Mouse (Mus musculus): ENCODE data around the gene Usp29. TPM values are rescaled to one million over a fixed set of nuclear protein-coding genes. Genes with fewer than 3 reads are reported as not detected.

Usp29 gene
- total and polyA plus RNA-seq, 2 experiments from 2014 or later: 43.3 to 101 TPM

GRCm38 (mm10) chr7:6708451-6709180, 21.8 kb upstream of the Usp29 start:
- 0 out of 2 replicates have a peak, but pooled peaks have one; percentile 32 for ATAC-seq (ENCODE audit: low FRiP score)
- Histone ChIP-seq H3K27me3 (ENCODE audit: insufficient read depth, low read length) (no peaks in the 10 kb centered on the region), H3K27ac (ENCODE audit: low read depth, low read length) (no peak overlapping the region), H3K4me2 (ENCODE audit: low read depth, low read length, poor library complexity, severe bottlenecking) (no peak overlapping the region), H3K9ac (replicated peaks; ENCODE audit: low read length, poor library complexity, severe bottlenecking) (no peak overlapping the region), H3K4me1 (ENCODE audit: insufficient read depth, low read length) (no peaks in the 10 kb centered on the region), H3K36me3 (ENCODE audit: insufficient read depth, low read length) (peaks cover 34% of the 10 kb centered on the region), H3K9me3 (ENCODE audit: low read length) (no peaks in the 10 kb centered on the region), H3K4me3 (ENCODE audit: low read depth, low read length) (no peak overlapping the region)
- 86% methylated on average over 17 of the region's 17 CpGs for WGBS
- no peak for TF ChIP-seq CTCF (IDR thresholded peaks at IDR 0.05)
- no peak for DNase-seq (ENCODE audit: low spot score)

- WGBS: 95% methylated on average over 15 of the region's 15 CpGs
- DNase-seq (ENCODE audit: low spot score) (no peak), ATAC-seq (ENCODE audit: low FRiP score) (no peak)
- H3K27ac ChIP-seq (ENCODE audit: low read depth, low read length): no peak overlapping the region
- H3K4me2 ChIP-seq (ENCODE audit: low read depth, low read length, poor library complexity, severe bottlenecking): no peak overlapping the region
- H3K9me3 ChIP-seq (ENCODE audit: low read length): no peaks in the 10 kb centered on the region
- H3K9ac ChIP-seq (replicated peaks; ENCODE audit: low read length, poor library complexity, severe bottlenecking): no peak overlapping the region
- no peaks in the 10 kb centered on the region for H3K27me3 ChIP-seq (ENCODE audit: insufficient read depth, low read length)
- H3K4me3 ChIP-seq (ENCODE audit: low read depth, low read length): no peak overlapping the region
- H3K4me1 ChIP-seq (ENCODE audit: insufficient read depth, low read length): no peaks in the 10 kb centered on the region
- TF ChIP-seq CTCF (IDR thresholded peaks at IDR 0.05): no peak
- peaks cover 34% of the 10 kb centered on the region for H3K36me3 ChIP-seq (ENCODE audit: insufficient read depth, low read length)
Measured at GRCm38 (mm10) chr7:6709396-6709795, 21.0 kb upstream of the Usp29 start.

GRCm38 (mm10) chr7:6727351-6728121, 2.8 kb upstream of the Usp29 start:
- TF ChIP-seq CTCF (IDR thresholded peaks at IDR 0.05): peak; percentile 73
- Histone ChIP-seq H3K36me3 (ENCODE audit: insufficient read depth, low read length) (peaks cover 11% of the 10 kb centered on the region; the same call in 1 of the 2 replicates), H3K4me3 (ENCODE audit: low read depth, low read length) (peak overlapping the region; percentile 32), H3K9ac (replicated peaks; ENCODE audit: low read length, poor library complexity, severe bottlenecking) (peak overlapping the region; percentile 57; the same call in 1 of the 2 replicates), H3K4me2 (ENCODE audit: low read depth, low read length, poor library complexity, severe bottlenecking) (peak overlapping the region; percentile 34; the same call in 1 of the 2 replicates), H3K9me3 (ENCODE audit: low read length) (peaks cover 3% of the 10 kb centered on the region; the same call in 1 of the 2 replicates), H3K4me1 (ENCODE audit: insufficient read depth, low read length) (no peaks in the 10 kb centered on the region), H3K27ac (ENCODE audit: low read depth, low read length) (peak overlapping the region; percentile 89), H3K27me3 (ENCODE audit: insufficient read depth, low read length) (no peaks in the 10 kb centered on the region)
- peak; percentile 73 for ATAC-seq (ENCODE audit: low FRiP score)
- peak; percentile 97 for DNase-seq (ENCODE audit: low spot score)
- 47% methylated on average over 19 of the region's 19 CpGs for WGBS

- Histone ChIP-seq H3K36me3 (ENCODE audit: insufficient read depth, low read length) (peaks cover 11% of the 10 kb centered on the region; the same call in 1 of the 2 replicates), H3K9me3 (ENCODE audit: low read length) (peaks cover 3% of the 10 kb centered on the region; the same call in 1 of the 2 replicates), H3K4me1 (ENCODE audit: insufficient read depth, low read length) (no peaks in the 10 kb centered on the region), H3K9ac (replicated peaks; ENCODE audit: low read length, poor library complexity, severe bottlenecking) (peak overlapping the region; percentile 57; the same call in 1 of the 2 replicates), H3K4me3 (ENCODE audit: low read depth, low read length) (peak overlapping the region; percentile 53), H3K27ac (ENCODE audit: low read depth, low read length) (peak overlapping the region; percentile 89), H3K4me2 (ENCODE audit: low read depth, low read length, poor library complexity, severe bottlenecking) (peak overlapping the region; percentile 45; the same call in 1 of the 2 replicates), H3K27me3 (ENCODE audit: insufficient read depth, low read length) (no peaks in the 10 kb centered on the region)
- no peak for TF ChIP-seq CTCF (IDR thresholded peaks at IDR 0.05)
- DNase-seq (ENCODE audit: low spot score) (peak; percentile 98), ATAC-seq (ENCODE audit: low FRiP score) (peak; percentile 85)
- 45% methylated on average over 19 of the region's 19 CpGs for WGBS
Measured at GRCm38 (mm10) chr7:6728263-6728931, 2.0 kb upstream of the Usp29 start.

DNA sequence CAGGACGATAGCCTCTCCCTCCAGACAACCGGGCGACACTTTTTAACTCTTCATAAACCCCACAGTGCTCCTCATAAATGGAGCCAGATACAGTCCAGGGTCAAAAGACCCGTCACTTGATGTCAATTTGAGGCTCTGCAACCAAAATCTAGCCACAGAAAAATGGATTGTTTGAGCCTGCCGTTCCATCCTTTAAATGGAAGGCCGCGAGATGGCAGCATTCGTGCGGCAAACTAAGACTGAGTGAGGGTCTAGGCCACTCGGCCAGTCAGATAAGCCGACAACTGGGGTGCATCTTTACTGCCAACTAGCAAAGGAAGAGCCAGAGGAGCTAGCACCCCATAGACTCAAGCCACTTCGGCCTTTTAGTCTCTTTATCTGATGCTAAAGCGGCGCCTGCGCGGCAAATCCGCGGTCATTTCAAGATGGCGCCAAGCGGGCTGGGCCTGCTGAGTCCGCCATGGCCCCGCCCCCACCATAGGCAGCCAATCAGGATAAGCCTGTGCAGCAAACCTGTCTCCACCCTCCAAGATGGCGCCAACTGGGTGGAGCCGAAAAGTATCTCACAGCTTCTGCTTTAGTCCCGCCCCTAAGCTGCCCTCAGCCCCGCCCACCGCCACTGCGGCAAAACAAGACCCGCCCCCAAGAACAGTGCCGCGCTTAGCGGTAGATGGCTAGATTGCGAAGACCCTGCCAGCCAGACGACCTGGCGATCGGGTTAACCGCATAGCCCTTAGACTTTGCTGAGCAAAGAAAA, 1.1 kb upstream of the Usp29 start:
- Histone ChIP-seq H3K27ac (ENCODE audit: low read depth, low read length) (peak overlapping the region; percentile 88), H3K4me2 (ENCODE audit: low read depth, low read length, poor library complexity, severe bottlenecking) (peak overlapping the region; percentile 45), H3K4me3 (ENCODE audit: low read depth, low read length) (peak overlapping the region; percentile 53), H3K9ac (replicated peaks; ENCODE audit: low read length, poor library complexity, severe bottlenecking) (peak overlapping the region; percentile 68), H3K4me1 (ENCODE audit: insufficient read depth, low read length) (no peaks in the 10 kb centered on the region), H3K36me3 (ENCODE audit: insufficient read depth, low read length) (peaks cover 8% of the 10 kb centered on the region; the same call in 1 of the 2 replicates), H3K27me3 (ENCODE audit: insufficient read depth, low read length) (no peaks in the 10 kb centered on the region), H3K9me3 (ENCODE audit: low read length) (peaks cover 3% of the 10 kb centered on the region; the same call in 1 of the 2 replicates)
- WGBS: 52% methylated on average over 37 of the region's 37 CpGs
- peak; percentile 59 for TF ChIP-seq CTCF (IDR thresholded peaks at IDR 0.05)
- DNase-seq (ENCODE audit: low spot score) (peak; percentile 97), ATAC-seq (ENCODE audit: low FRiP score) (peak; percentile 53)
